Mouse (Mus musculus): Measurements from ENCODE around the gene Fbxl19.
A peak's percentile ranks its signal among the peaks of the same experiment; 100 is the strongest.

The Fbxl19 gene

DNA sequence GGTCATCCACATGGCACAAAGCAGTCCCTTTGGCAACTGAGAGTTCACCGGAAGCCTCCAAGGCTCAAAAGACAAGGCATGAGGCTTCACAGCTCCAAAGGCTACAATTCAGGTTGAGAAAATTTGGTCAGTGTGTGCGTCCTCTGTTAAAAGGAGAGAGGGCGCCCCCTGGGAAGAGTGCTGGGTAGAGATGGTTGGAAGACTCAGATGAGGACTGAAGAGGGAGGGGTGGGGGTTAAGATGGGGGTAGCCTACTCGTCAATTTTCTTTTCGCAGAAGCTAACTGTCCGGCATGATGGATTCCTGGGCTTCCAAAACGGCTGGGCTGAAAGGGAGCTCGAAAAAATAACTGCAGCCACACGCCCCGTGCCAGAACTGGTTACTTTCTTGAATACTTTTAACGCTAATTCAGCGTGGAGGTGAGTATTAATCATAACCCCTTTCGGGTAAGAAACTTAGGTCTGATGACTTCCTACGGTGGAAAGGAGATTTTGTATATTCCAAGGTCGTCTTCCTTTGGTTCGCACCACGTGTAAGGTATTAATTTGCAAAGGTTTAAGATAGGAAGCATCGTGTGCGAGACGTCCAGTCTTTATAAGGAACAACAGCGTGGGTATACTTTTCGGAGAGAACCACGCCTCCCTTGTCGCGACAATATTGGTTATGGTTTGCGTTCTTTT is at the start of gene Fbxl19:
Fbxl19 (plus strand) TSS at position 178 of the 680 bp plus-strand sequence.
- DNase-seq (ENCODE audit: low spot score in 2 of 2): peak; percentile 61 to 71

DNA sequence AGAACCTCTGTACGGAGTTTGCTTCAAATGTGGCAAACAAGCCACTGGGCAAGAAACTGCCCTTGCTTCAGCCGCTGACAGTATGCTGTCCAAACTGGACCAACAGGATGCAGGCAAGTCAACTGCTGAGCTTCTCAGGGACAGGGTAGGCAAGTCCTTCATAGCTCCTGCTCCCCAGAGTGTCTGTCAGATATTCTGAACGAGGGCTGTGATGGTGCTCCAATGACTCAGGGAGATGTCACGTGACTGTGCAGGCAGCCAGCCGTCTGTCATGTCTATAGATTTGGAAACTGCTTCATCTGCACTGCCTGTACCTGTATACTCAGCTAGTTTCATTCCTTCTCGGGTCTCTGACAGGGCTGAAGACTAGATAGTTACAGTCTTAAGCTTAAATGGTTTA is 45.4 kb upstream of the Fbxl19 start:
- no peak for DNase-seq (ENCODE audit: low spot score in 2 of 2)

DNA sequence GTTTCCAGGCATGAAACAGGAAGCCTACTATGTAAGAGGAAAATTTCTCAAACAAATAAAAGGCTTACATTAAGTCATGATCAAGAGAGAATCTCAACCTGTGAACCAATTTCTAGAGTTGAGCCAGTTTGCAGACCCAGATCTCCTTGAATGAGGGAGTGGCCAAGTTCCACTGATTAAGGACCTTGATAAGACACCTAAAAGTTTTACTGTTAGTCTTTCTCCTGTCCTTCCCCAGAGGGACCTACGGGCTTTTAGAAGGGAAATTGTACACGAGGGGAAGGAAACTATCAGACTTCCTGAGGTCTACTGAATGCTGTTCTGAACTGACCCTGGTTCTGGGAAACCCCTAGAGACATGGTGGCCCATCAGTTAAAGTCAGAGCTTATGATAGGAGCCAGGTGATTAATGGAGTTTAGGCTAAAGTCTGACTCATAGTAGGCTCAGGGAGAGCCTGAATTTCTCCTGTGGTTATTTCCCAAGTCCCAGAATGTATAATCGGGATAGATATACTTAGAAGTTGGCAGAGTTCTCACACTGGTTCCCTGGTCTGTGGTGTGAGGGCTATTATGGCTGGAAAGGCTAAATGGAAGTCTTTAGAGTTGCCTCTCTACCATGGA is 43.5 kb upstream of the Fbxl19 start:
- no peak for DNase-seq (ENCODE audit: low spot score in 2 of 2)

DNA sequence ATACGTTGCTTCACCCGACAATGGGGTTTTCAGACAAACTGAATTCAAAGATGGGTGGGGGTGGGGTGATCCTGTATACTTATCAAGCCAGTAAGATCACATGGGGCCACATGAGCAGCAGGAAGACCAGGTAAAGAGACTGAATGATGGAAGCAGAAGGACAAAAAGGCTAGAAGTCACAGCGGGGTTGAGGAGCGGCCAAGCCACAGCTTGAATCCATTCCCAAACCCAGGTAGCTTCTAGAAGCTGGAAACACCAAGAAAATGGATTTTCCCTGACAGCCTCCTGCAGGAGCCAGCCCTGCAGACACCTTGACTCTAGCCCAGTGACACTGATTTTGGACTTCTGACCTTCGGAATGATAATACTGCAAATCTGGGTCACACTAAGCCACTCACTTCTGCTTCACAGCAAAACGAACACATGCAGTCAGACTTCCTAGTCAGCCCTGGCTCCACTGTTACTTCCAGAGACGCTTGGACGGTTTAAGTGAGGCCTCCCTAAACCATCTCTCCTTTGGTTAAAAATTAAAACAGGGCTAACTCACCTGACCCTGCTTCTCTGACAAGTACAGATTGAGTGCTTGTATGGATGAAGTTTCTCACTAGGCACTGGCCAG is 40.7 kb upstream of the Fbxl19 start:
- DNase-seq (ENCODE audit: low spot score in 2 of 2): no peak

DNA sequence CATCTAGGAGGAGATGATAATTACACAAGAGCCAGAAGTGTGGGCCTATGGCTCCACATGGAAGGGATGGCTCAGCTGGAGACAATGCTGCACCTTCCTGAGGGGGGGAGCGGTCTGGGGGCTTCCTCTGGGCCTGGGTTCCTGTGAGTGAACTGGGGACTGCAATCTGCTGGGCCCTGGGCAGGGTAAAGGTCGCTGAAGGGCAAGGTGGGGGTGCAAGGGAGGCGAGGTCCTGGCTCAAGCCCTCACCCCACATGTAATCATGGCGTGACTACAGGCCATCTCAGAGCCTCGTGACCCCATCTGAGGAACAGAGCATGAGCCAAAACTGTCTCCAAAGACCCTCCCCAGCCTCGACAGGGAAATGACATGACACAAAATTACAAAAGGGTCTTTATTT is 39.7 kb upstream of the Fbxl19 start:
- DNase-seq (ENCODE audit: low spot score in 2 of 2): no peak

DNA sequence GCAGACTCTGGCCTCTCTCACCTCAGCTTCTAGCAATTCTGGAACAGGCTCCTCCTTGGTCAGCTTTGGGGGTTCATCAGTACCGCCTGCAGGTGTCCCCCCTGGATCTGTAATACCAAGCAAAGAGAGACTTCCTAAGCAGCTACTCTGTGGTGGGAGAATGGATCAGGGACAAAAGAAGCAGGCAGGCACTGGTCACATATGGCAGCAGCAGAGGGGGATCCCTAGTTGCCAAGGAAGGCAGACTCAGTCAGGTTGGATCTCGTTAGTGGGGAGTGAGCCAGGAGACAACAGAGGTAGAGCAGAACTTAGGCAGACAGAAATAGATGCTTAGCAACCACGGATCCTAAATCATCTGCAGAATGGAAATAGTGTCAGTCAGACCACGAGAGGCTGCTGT is 38.6 kb upstream of the Fbxl19 start:
- no peak for DNase-seq (ENCODE audit: low spot score in 2 of 2)

DNA sequence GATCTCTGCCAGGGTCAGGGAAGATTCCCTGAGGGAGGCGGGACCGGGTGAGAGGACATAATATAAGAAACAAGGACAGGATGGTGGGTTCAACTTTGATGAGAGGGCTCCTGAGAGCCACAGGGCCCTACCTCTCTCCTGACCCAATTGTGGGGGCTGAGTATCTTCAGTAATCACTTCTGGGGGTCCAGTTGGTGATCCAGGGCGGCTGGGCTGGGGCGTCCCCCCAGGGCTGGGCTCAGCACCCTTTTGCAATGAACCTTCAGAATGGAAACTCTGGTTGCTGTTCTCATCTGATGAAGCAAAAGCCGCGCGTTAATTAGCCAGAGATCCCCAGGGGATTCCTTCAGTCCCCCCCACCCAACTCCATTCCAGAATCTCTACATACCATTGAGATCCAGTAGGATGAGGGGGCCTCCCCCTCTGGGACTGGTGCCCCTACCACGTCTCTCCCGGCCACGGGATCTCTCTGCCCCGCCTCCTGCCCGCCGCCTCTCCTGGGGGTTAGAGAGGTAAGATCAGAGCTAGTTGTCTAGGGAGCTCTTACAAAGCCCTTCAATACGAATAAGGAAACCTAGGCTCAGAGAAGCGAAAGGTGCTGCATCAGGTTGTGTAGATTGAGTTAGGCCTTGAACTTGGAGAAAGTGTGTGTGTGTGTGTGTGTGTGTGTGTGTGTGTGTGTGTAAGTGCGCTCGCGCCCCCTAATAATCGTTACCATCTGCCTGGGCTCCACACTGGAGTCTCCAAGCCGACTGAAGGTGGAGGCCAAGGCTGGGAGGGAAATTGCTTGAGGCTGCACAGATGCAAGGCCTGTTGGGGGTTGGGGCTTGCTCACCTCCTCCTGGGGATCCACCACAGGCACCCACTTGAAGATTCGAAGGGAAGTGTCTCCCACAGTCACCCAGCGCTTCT is 37.0 kb upstream of the Fbxl19 start:
- DNase-seq (ENCODE audit: low spot score in 2 of 2): no peak

DNA sequence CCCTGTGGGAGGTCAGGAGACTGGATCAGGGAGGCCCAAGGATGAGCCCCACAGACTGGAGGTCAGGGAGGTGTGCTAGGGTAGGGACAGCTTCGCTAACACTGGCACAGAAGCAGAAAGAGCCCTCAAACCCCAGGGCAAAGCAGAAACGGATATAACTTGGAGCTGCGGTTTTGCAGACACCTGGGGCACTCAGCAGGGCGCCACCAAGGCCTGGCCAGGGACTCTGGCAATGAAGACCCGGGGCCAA is 36.5 kb upstream of the Fbxl19 start:
- DNase-seq (ENCODE audit: low spot score in 2 of 2): no peak

DNA sequence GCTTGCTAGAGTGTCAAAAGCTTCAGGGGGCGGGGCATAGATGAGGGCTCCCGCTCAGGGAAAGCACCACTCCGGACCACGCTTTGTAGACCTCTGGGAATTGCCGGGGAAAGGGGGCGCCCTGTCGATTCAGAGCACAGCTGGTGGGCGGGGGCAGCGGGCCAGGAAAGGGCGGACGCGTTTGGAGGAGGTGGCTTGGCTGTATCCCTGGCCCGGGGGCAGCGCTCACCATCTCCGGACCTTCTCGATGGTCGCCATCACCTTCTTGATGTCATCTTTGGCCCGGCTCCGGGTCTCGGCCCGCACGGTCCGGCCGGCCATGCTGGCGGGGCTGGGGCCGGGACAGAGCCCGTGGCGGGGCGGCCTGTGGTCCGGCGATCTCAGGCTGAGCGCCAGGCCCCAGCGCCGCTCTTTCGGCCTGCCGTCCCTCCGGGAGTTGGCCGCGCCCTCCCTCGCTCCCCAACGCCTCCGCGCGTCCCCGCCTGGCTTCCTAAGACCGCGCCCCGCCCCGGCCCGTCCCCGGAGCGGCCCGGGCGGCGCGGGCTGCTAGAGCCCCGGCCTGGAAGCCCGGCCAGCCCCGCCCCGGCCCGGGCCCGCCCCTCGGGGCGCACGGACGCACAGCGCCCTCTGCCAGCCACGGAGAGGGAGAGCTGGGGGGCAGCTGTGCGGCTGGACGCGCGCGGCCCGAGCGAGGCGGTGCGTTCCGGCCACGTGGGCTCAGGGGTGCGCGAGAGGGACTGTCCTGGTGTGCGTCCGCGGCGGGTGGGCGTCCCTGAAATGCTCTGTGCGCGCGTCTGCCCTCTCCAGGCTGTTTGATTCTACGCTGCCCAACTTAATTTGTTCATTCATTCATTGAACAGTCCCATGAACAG is 35.9 kb upstream of the Fbxl19 start, which contains the start of gene Bcl7c:
Bcl7c (minus strand) TSS at position 727 of the 872 bp plus-strand sequence.
- peak; percentile 64 to 72 for DNase-seq (ENCODE audit: low spot score in 2 of 2)

DNA sequence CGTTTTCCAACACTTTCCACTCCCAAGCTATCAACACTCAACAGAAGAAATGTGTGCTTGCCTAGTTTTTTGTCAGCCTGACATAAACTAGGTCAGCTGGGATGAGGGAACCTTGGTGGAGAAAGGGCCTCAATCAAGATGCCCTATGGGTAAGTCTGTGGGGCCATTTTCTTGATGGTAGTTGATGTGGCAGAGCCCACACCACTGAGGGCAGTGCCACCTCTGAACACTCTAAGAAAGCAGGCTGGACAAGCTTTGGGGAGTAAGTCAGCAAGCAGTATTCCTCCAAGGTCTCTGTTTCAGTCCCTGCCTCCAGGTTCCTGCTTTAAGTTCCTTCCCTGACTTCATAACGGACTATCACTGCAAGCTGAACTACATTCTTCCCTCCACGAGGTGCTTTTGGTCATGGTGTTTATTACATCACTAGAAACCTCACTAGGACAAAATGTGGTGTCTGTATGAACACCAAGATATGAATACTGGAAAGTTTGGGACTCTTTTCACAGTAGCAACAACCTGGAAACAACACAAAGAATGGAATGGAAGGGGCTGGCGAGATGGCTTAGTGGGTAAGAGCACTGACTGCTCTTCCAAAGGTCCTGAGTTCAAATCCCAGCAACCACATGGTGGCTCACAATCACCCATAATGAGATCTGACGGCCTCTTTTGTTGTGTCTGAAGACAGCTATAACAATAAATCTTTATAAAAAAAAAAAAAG is 34.9 kb upstream of the Fbxl19 start:
- no peak for DNase-seq (ENCODE audit: low spot score in 2 of 2)

DNA sequence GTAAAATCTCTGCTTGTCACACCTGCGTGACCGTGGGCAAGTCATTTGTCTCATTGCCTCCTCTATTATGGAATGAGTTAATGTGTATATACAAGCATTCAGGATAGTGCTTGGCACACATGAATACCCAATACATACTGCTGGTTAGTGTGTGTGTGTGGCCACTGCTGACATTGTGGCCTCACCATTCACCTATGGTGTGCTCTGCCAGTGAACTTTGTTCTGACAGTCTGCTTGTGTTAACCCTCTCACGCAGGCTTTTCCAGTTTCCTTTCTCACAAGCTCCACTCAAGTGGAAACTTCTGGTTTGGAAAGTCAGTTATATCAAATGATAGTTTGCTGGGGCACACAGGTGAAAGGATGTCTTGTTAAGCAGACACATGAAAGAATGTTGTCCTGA is 33.3 kb upstream of the Fbxl19 start:
- DNase-seq (ENCODE audit: low spot score in 2 of 2): no peak

DNA sequence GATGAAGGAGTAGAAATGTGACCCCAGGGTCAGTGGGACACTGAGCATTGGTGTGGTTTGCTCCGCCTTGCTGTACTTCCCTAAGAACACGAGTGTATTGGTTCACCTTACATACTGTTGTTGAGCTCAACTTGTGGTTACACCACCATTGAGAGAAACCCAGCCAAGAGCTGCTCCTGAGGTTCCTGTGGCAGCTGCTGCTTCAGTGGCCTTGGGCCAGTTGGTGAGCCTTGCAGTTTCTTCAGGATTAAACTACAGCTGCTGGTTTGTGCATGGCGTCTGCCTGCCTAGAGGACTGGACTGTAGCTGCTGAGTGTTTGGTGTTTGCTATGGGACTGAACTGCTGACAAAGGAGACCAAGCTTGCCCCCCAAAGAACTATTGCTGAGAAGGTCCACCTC is 32.9 kb upstream of the Fbxl19 start:
- no peak for DNase-seq (ENCODE audit: low spot score in 2 of 2)

DNA sequence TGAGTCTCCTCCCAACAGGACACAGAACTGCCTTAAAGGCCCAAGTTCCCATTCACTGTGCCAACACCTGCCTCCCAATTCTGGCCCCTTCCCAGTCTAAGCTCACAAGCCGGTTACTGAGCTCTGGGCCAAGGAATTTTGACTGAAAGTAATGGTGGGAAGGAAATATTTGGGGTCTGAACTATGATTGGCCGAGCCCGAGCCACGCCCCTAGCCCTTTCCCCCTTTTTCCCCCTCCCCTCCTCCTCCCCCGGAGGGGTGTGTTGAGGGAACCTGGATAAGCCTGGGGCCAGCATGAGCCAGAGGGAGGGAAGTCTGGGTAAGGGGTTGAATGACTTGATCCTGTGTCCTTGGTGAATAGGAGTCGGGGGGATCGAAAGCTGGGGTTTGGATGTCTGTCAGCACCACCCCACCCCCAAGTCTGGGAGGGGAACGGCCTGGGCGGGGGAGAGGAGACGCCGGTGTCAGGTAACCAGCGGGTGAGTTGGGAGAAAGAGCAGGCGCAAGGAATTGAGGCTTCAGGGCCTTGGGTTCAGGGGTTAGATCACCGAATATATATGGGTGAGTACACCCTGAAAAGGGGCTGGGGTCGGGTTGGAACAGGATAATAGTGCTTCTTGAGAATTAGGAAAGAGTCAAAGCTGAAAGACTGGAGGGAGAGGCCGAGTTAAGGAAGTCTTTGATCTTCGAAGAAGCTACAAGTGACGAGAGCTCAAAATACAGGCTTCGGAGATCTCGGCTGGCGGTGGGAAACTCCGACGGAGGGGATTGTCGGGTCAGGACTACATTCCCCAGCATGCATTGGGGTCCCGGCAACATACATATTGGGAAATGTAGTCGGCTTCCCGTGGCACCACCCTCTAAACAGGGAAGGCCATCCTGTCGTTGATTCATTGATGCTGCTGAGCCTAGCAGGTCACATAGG is 31.6 kb upstream of the Fbxl19 start, which contains the start of gene Ctf1:
Ctf1 (plus strand) TSS at position 276 of the 925 bp plus-strand sequence.
- peak; percentile 46 to 58 for DNase-seq (ENCODE audit: low spot score in 2 of 2)

DNA sequence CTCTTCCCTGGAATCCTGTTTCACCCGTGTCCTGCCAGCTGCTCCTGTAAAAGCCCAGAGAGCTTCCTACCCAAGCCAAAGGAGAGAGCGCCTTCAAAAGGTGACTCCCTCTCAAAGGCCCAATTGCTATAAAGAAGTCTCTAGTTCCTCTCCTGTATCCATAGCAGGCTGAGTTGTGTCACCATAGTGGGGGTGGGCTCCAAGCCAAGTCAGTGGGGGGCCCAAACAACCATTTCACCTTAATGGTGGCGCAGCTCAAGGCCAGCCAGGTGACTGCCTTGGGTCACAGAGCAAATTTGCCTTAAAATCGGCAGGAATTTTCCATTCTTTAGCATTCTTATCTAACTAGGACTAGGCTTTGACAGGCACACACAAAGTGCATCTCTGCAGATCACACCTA is 29.5 kb upstream of the Fbxl19 start:
- DNase-seq (ENCODE audit: low spot score in 2 of 2): no peak

DNA sequence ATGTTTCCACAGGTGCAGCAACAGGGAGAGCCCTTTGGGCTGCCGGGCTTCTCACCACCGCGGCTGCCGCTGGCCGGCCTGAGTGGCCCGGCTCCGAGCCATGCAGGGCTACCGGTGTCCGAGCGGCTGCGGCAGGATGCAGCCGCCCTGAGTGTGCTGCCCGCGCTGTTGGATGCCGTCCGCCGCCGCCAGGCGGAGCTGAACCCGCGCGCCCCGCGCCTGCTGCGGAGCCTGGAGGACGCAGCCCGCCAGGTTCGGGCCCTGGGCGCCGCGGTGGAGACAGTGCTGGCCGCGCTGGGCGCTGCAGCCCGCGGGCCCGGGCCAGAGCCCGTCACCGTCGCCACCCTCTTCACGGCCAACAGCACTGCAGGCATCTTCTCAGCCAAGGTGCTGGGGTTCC is 27.4 kb upstream of the Fbxl19 start:
- DNase-seq (ENCODE audit: low spot score in 2 of 2): peak in 1 of 2 experiments; percentile 25

DNA sequence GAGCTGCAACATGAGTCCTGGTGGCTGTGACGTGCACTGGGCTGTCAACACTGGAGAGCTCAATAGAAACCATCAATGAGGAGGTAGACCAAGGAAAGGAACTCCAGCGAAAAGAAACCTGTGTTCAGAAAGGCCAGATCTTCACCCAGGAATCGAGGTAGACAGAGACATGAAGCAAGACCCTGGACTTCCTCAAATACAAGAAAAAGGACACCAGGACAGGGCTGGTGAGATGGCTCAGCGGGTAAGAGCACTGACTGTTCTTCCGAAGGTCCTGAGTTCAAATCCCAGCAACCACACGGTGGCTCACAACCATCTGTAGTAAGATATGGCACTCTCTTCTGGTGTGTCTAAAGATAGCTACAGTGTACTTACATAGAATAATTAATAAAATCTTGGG is 26.0 kb upstream of the Fbxl19 start:
- DNase-seq (ENCODE audit: low spot score in 2 of 2): no peak

DNA sequence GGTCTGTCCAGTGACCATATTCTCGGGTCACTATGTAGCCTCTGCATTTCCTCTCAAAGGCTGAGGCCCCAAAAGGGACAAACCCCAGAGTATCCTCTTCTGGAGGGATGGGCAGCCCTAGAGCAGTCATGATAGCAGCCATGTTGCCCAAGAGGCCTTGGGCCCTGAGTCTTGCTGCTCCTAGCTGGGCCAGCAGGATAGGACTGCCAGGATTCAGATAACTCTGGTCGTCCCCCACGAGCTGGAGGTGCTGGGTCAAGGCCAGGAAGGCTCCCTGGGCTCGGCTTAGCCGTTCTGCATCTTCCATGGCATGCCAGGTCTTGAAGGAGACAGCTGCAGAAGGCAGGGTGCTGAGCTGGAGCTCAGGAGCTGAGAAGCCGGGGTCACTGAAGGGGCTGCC is 25.1 kb upstream of the Fbxl19 start:
- DNase-seq (ENCODE audit: low spot score in 2 of 2): no peak

DNA sequence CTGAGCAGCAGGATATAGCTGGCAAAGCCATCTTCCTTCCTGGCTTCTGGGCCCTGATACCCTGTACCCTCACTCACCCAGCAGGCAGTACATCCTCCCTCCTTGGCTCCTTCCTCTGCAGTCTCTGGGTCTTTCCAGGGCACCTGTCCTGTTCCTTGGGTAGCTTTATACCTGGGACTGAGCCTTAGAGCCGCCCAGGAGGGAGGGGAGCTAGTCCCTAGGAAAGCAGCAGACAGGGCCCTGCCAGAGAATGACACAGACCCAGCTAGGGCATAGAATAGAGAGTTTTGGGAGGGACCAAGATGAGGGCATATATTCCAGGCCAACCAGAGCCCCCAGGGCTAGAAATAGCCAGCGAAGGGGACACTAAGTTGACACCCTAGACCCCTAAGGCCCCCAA is 18.9 kb upstream of the Fbxl19 start:
- no peak for DNase-seq (ENCODE audit: low spot score in 2 of 2)

DNA sequence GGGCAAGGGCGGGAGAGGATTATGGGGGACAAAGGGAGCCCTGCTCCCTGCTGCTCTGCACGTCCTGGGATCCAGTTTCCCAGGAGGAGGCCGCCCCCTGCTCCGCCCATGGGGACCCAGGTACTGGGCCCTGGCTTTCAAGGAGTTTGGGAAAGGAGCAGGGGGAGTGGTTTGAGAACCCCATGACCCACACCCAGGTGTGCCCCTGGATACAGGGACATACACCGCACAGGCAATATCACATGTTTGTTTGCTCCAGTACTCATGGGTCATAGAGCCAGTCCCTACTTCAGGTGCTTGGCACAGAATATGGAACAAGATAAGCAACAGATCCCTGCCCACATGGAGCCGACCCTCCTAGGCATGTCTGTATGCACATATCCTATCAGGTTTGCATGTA is 18.4 kb upstream of the Fbxl19 start:
- DNase-seq (ENCODE audit: low spot score in 2 of 2): no peak

DNA sequence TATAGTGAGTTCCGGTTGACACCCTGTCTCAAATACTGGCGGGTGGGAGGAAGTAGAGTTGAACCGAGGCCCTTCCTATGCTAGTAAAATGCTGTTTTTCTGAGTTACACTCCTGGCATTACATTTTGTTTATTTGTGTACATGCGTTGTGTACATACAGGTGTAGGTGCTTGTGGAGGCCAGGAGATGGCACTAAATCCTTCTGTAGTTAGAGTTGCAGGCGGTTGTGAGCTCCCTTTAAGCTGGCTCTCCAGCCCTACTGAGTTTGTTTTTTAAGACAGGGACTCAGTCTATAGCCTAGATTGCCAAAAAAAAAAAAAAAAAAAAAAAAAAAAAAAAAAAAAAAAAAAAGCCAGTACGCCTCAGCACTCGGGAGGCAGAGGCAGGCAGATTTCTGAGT is 16.4 kb upstream of the Fbxl19 start:
- DNase-seq (ENCODE audit: low spot score in 2 of 2): no peak
